Comparison of ENCODE assay signal across 16 mouse cellular contexts in the genomic region with DNA sequence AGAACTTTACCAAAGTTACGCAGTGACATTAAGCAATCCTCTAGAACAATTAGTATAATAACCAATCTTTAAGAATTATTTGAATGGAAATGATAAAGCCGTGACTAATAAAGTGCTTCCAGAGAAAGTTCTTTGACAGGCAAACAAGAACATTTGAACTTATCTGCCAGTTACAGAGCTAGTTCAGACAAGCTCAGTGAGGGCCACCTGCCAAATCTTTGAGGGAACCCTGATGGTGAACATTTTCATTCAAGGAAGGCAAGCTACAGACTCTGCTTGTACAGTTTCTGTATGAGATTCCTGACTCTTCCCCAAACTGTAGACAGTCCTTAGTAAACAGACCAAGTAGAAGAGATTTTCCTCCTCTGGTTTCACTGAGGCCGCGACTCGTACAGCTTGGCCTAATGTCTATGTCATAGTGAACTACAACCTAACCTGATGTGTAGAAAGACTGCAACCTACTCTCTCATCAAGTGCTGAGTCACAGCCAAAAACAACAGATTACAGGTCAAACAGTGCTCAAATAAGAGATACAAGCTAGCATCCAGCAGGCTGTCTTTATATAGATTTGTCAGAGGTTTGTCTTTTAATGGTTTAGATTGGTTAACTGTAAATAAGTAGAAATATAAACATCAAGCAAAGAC.
A peak's percentile ranks its signal among the peaks of the same experiment; 100 is the strongest.
DNase-seq lines count a peak whose midpoint lies in the region; ATAC-seq and TF ChIP-seq lines count a peak whose summit lies in the region.
"Had no signal": no experiment of that assay in that cellular context is flagged by ENCODE, and none has a peak within 500 bp of the region (broad histone marks: within the 10 kb centered on the region; RNA-seq: fewer than 3 reads in every experiment).

No protein-coding gene starts in this region.

- DNase-seq in heart, adult 2 months = peak; percentile 5 to 23
- no peak for DNase-seq in heart, embryonic 10.5 days (ENCODE audit: low spot score)
- DNase-seq in liver, postnatal 0 days = no peak
- DNase-seq in liver, embryonic 11.5 days (ENCODE audit: low spot score) = no peak
- DNase-seq in gonadal fat pad, adult 2 months (ENCODE audit: low read depth) = peak; percentile 75
- DNase-seq in lung, postnatal 14 days = peak; percentile 57
- no peak for DNase-seq in right cerebral cortex, postnatal 25 days
- DNase-seq: cerebellum, postnatal 36 days; gastrocnemius, adult 2 months; thymus, postnatal 25 days had no signal

- 70% methylated on average over 5 of the region's 5 CpGs for WGBS in heart, adult 2 months
- WGBS in heart, embryonic 10.5 days = 92% methylated on average over 5 of the region's 5 CpGs
- WGBS in liver, postnatal 0 days (ENCODE audit: insufficient replicate concordance) = 78% methylated on average over 5 of the region's 5 CpGs
- 90% methylated on average over 5 of the region's 5 CpGs for WGBS in liver, embryonic 11.5 days
- WGBS in hindbrain, embryonic 16.5 days = 95% methylated on average over 5 of the region's 5 CpGs

- H3K4me2 ChIP-seq in liver, postnatal 0 days (ENCODE audit: low read depth, low read length) = no peak overlapping the region
- no peak overlapping the region for H3K4me2 ChIP-seq in liver, embryonic 11.5 days
- no peak overlapping the region for H3K4me2 ChIP-seq in hindbrain, embryonic 16.5 days (ENCODE audit: low read length)
- H3K4me2 ChIP-seq: embryonic facial prominence, embryonic 13.5 days; midbrain, embryonic 12.5 days had no signal

- intact Hi-C loops in heart, adult 2 months (cut with DNase I) = no loop called here

- TF ChIP-seq POLR2A in heart, adult 2 months (IDR thresholded peaks at IDR 0.05; ENCODE audit: insufficient read depth, low read depth, low read length) = no peak

- no peaks in the 10 kb centered on the region for H3K79me2 ChIP-seq in heart, adult 2 months (replicated peaks; ENCODE audit: control insufficient read depth, insufficient read depth, low read length)

- H3K4me3 ChIP-seq in heart, adult 2 months = no peak overlapping the region
- H3K4me3 ChIP-seq in heart, embryonic 10.5 days = no peak overlapping the region
- no peak overlapping the region for H3K4me3 ChIP-seq in liver, postnatal 0 days (ENCODE audit: low read depth, low read length)
- H3K4me3 ChIP-seq in liver, embryonic 11.5 days (ENCODE audit: low read depth, low read length) = no peak overlapping the region
- H3K4me3 ChIP-seq in hindbrain, embryonic 16.5 days (ENCODE audit: low read length) = no peak overlapping the region
- H3K4me3 ChIP-seq: embryonic facial prominence, embryonic 13.5 days; gastrocnemius, adult 2 months; midbrain, embryonic 12.5 days had no signal

- H3K9ac ChIP-seq in heart, adult 2 months (ENCODE audit: low read depth, low read length) = no peak overlapping the region
- H3K9ac ChIP-seq in liver, postnatal 0 days (replicated peaks) = no peak overlapping the region
- H3K9ac ChIP-seq in liver, embryonic 11.5 days (ENCODE audit: low read depth, low read length) = no peak overlapping the region
- no peak overlapping the region for H3K9ac ChIP-seq in hindbrain, embryonic 16.5 days (ENCODE audit: low read depth, low read length)
- H3K9ac ChIP-seq: embryonic facial prominence, embryonic 13.5 days; midbrain, embryonic 12.5 days had no signal

- peak; percentile 37; the same call in 1 of the 2 replicates for ATAC-seq in liver, postnatal 0 days
- no peak for ATAC-seq in liver, embryonic 11.5 days (replicated peaks; ENCODE audit: low FRiP score)
- no peak for ATAC-seq in hindbrain, embryonic 16.5 days
- ATAC-seq: forebrain, embryonic 16.5 days; inflammation-experienced regulatory T-cells, adult 6 months had no signal

- H3K9me3 ChIP-seq in heart, embryonic 10.5 days = no peaks in the 10 kb centered on the region
- no peaks in the 10 kb centered on the region for H3K9me3 ChIP-seq in liver, postnatal 0 days (ENCODE audit: low read length)
- no peaks in the 10 kb centered on the region for H3K9me3 ChIP-seq in liver, embryonic 11.5 days (ENCODE audit: control insufficient read depth, low read length)
- H3K9me3 ChIP-seq in hindbrain, embryonic 16.5 days (ENCODE audit: control insufficient read depth, low read length) = no peaks in the 10 kb centered on the region
- H3K9me3 ChIP-seq: embryonic facial prominence, embryonic 13.5 days; midbrain, embryonic 12.5 days had no signal

- TF ChIP-seq EP300 in heart, adult 2 months (IDR thresholded peaks at IDR 0.05; ENCODE audit: insufficient read depth, low read depth, low read length) = no peak
- no peak for TF ChIP-seq EP300 in liver, postnatal 0 days (IDR thresholded peaks at IDR 0.05; ENCODE audit: low read depth)

- TF ChIP-seq CTCF in heart, adult 2 months (IDR thresholded peaks at IDR 0.05) = no peak
- no peak for TF ChIP-seq CTCF in liver, postnatal 0 days (IDR thresholded peaks at IDR 0.05; ENCODE audit: low read depth)

- H3K36me3 ChIP-seq in heart, adult 2 months (ENCODE audit: control insufficient read depth, insufficient read depth, low read length) = no peaks in the 10 kb centered on the region
- H3K36me3 ChIP-seq in heart, embryonic 10.5 days = peaks cover 12% of the 10 kb centered on the region
- H3K36me3 ChIP-seq in liver, postnatal 0 days (replicated peaks; ENCODE audit: insufficient read depth, low read length) = no peaks in the 10 kb centered on the region
- H3K36me3 ChIP-seq in liver, embryonic 11.5 days (ENCODE audit: control insufficient read depth, insufficient read depth, low read length) = no peaks in the 10 kb centered on the region
- H3K36me3 ChIP-seq in hindbrain, embryonic 16.5 days (ENCODE audit: control insufficient read depth, insufficient read depth, low read length) = no peaks in the 10 kb centered on the region

- H3K27ac ChIP-seq in heart, adult 2 months = no peak overlapping the region
- no peak overlapping the region for H3K27ac ChIP-seq in heart, embryonic 10.5 days
- H3K27ac ChIP-seq in liver, postnatal 0 days (ENCODE audit: low read depth) = peak overlapping the region; percentile 13; the same call in 1 of the 2 replicates
- H3K27ac ChIP-seq in liver, embryonic 11.5 days (ENCODE audit: low read depth, low read length) = no peak overlapping the region
- H3K27ac ChIP-seq in hindbrain, embryonic 16.5 days (ENCODE audit: low read depth, low read length) = no peak overlapping the region
- H3K27ac ChIP-seq: embryonic facial prominence, embryonic 13.5 days; gastrocnemius, adult 2 months; kidney, postnatal 0 days; midbrain, embryonic 12.5 days had no signal

- H3K4me1 ChIP-seq in heart, adult 2 months (ENCODE audit: control insufficient read depth, insufficient read depth, low read length) = no peaks in the 10 kb centered on the region; the same call in 1 of the 2 replicates
- peaks cover 20% of the 10 kb centered on the region for H3K4me1 ChIP-seq in heart, embryonic 10.5 days
- peaks cover 14% of the 10 kb centered on the region for H3K4me1 ChIP-seq in liver, postnatal 0 days (ENCODE audit: insufficient read depth)
- peaks cover 5% of the 10 kb centered on the region; the same call in 1 of the 2 replicates for H3K4me1 ChIP-seq in liver, embryonic 11.5 days (replicated peaks; ENCODE audit: control insufficient read depth, insufficient read depth, low read length)
- peaks cover 3% of the 10 kb centered on the region; the same call in 1 of the 2 replicates for H3K4me1 ChIP-seq in hindbrain, embryonic 16.5 days (ENCODE audit: control insufficient read depth, insufficient read depth, low read depth, low read length)

- no peaks in the 10 kb centered on the region for H3K27me3 ChIP-seq in heart, adult 2 months (ENCODE audit: control insufficient read depth, insufficient read depth, low read length)
- H3K27me3 ChIP-seq in heart, embryonic 10.5 days (ENCODE audit: insufficient read depth, poor library complexity, severe bottlenecking) = no peaks in the 10 kb centered on the region
- no peaks in the 10 kb centered on the region for H3K27me3 ChIP-seq in liver, postnatal 0 days (ENCODE audit: insufficient read depth, low read length)
- H3K27me3 ChIP-seq in liver, embryonic 11.5 days (replicated peaks; ENCODE audit: control insufficient read depth, insufficient read depth, low read length) = no peaks in the 10 kb centered on the region
- H3K27me3 ChIP-seq in hindbrain, embryonic 16.5 days (replicated peaks; ENCODE audit: control insufficient read depth, insufficient read depth, low read length) = no peaks in the 10 kb centered on the region; the same call in none of the 2 replicates
- H3K27me3 ChIP-seq: embryonic facial prominence, embryonic 13.5 days; midbrain, embryonic 12.5 days had no signal

Comparison
In these comparisons a context has a peak if more than half of its experiments do, and no peak if none do; other contexts are left out.
1. DNase-seq: peak in heart, adult 2 months (2 of 2), gonadal fat pad, adult 2 months (single experiment) and lung, postnatal 14 days (single experiment); none in heart, embryonic 10.5 days (single experiment), liver, postnatal 0 days (single experiment), liver, embryonic 11.5 days (single experiment) and right cerebral cortex, postnatal 25 days (single experiment).